Comparison of ENCODE assay signal across 8 mouse cellular contexts in the genomic region with DNA sequence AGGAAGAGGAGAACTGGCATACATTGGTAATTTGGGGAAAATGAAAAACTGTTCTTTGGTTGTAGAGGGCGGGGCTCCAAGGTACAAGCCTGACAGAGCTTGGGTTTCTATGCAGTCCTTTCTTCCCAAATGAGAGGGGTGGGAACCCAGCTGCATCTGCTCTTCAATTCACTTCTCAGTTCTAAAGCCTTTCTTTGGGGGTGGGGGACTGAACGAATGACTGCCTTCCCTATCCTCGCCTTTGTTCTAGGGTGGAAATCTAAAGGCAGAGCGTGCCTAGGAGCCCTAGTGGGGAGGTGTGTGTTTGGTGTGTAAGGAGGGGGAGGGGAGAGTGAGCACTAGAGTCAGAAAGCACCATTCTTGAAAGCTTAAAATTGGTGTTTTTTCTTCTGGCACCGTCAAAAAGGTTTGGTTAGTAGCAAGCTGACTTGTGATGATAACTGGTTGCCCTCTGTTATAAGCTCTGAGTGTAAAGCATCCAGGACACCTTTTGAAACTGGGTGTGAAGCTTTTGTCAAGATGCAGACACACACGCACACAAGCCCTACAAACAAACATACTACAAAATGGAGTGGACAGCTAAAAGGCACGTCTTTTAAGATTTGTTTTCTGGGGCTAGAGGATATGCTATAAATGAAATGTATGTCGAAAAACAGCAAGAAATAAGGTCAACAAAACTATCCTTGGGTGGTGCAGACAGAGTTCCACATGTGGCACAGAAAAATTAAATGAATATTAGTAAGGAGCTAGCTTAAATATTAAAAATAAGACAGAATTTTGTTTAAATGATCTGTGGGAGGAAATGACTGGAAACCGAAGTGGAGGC. TPM values are rescaled to one million over a fixed set of nuclear protein-coding genes. Genes with fewer than 3 reads are reported as not detected.
A peak's percentile ranks its signal among the peaks of the same experiment; 100 is the strongest.
DNase-seq lines count a peak whose midpoint lies in the region; ATAC-seq and TF ChIP-seq lines count a peak whose summit lies in the region.

No protein-coding gene starts in this region.

- ATAC-seq in kidney, postnatal 0 days (replicated peaks; ENCODE audit: low FRiP score, low read depth) = no peak
- 0 out of 2 replicates have a peak, but pooled peaks have one; percentile 42 for ATAC-seq in embryonic facial prominence, embryonic 11.5 days (replicated peaks; ENCODE audit: insufficient number of reproducible peaks, low FRiP score, low TSS enrichment, low read depth)
- no peak for ATAC-seq in intestine, postnatal 0 days
- ATAC-seq in neural tube, embryonic 13.5 days (ENCODE audit: low read depth) = peak; percentile 68

- no peaks in the 10 kb centered on the region for H3K27me3 ChIP-seq in kidney, postnatal 0 days (ENCODE audit: insufficient read depth, low read length)
- no peaks in the 10 kb centered on the region; the same call in 1 of the 2 replicates for H3K27me3 ChIP-seq in embryonic facial prominence, embryonic 11.5 days (ENCODE audit: control insufficient read depth, insufficient read depth, low read length)
- H3K27me3 ChIP-seq in intestine, postnatal 0 days (replicated peaks; ENCODE audit: control insufficient read depth, insufficient read depth, low read length) = no peaks in the 10 kb centered on the region
- H3K27me3 ChIP-seq in neural tube, embryonic 13.5 days = no peaks in the 10 kb centered on the region

- no peak for TF ChIP-seq CTCF in kidney, postnatal 0 days (IDR thresholded peaks at IDR 0.05; ENCODE audit: low read depth)
- TF ChIP-seq CTCF in intestine, postnatal 0 days (IDR thresholded peaks at IDR 0.05; ENCODE audit: low read depth) = no peak

- H3K4me1 ChIP-seq in kidney, postnatal 0 days (replicated peaks; ENCODE audit: insufficient read depth, low read length) = 0 out of 2 replicates have a peak, but pooled peaks cover 7% of the 10 kb centered on the region
- no peaks in the 10 kb centered on the region for H3K4me1 ChIP-seq in embryonic facial prominence, embryonic 11.5 days (ENCODE audit: control insufficient read depth, insufficient read depth, low read length)
- H3K4me1 ChIP-seq in intestine, postnatal 0 days (replicated peaks; ENCODE audit: control insufficient read depth, insufficient read depth, low read length) = no peaks in the 10 kb centered on the region; the same call in 1 of the 2 replicates
- H3K4me1 ChIP-seq in neural tube, embryonic 13.5 days (replicated peaks) = peaks cover 37% of the 10 kb centered on the region

- 29% methylated on average over 9 of the region's 9 CpGs for WGBS in kidney, postnatal 0 days
- 25% methylated on average over 9 of the region's 9 CpGs for WGBS in embryonic facial prominence, embryonic 11.5 days
- 41% methylated on average over 9 of the region's 9 CpGs for WGBS in intestine, postnatal 0 days
- WGBS in neural tube, embryonic 13.5 days = 12% methylated on average over 9 of the region's 9 CpGs

- peak overlapping the region; percentile 62; the same call in 1 of the 2 replicates for H3K4me3 ChIP-seq in kidney, postnatal 0 days (replicated peaks; ENCODE audit: low read depth, low read length)
- peak overlapping the region; percentile 50 for H3K4me3 ChIP-seq in embryonic facial prominence, embryonic 11.5 days (ENCODE audit: low read depth, low read length)
- H3K4me3 ChIP-seq in intestine, postnatal 0 days (ENCODE audit: low read depth, low read length) = peak overlapping the region; percentile 53; the same call in 1 of the 2 replicates
- H3K4me3 ChIP-seq in neural tube, embryonic 13.5 days = peak overlapping the region; percentile 88

- H3K4me2 ChIP-seq in kidney, postnatal 0 days (ENCODE audit: low read length) = peak overlapping the region; percentile 76
- H3K4me2 ChIP-seq in embryonic facial prominence, embryonic 11.5 days (ENCODE audit: low read depth, low read length) = peak overlapping the region; percentile 68
- peak overlapping the region; percentile 82; the same call in 1 of the 2 replicates for H3K4me2 ChIP-seq in intestine, postnatal 0 days (replicated peaks; ENCODE audit: low read depth)
- peak overlapping the region; percentile 66 for H3K4me2 ChIP-seq in neural tube, embryonic 13.5 days

- no peaks in the 10 kb centered on the region for H3K36me3 ChIP-seq in kidney, postnatal 0 days (ENCODE audit: insufficient read depth, low read length)
- no peaks in the 10 kb centered on the region for H3K36me3 ChIP-seq in embryonic facial prominence, embryonic 11.5 days (replicated peaks; ENCODE audit: control insufficient read depth, insufficient read depth, low read depth, low read length)
- H3K36me3 ChIP-seq in intestine, postnatal 0 days (ENCODE audit: control insufficient read depth, insufficient read depth) = no peaks in the 10 kb centered on the region
- peaks cover 8% of the 10 kb centered on the region for H3K36me3 ChIP-seq in neural tube, embryonic 13.5 days

- DNase-seq in kidney, postnatal 0 days (ENCODE audit: low spot score) = no peak
- no peak for DNase-seq in kidney, adult 8-10 months
- DNase-seq in embryonic facial prominence, embryonic 11.5 days (ENCODE audit: low spot score) = peak; percentile 40
- DNase-seq in ovary, postnatal 36 days (ENCODE audit: low spot score) = no peak
- DNase-seq in urinary bladder, adult 2 months (ENCODE audit: low spot score) = no peak
- DNase-seq in layer of hippocampus, adult 11-12 months (ENCODE audit: low spot score) = no peak

- H3K27ac ChIP-seq in kidney, postnatal 0 days = no peak overlapping the region
- H3K27ac ChIP-seq in embryonic facial prominence, embryonic 11.5 days (replicated peaks; ENCODE audit: low read depth, low read length) = no peak overlapping the region
- no peak overlapping the region for H3K27ac ChIP-seq in intestine, postnatal 0 days (ENCODE audit: low read depth, low read length)
- H3K27ac ChIP-seq in neural tube, embryonic 13.5 days (replicated peaks) = peak overlapping the region; percentile 94

- H3K9me3 ChIP-seq in kidney, postnatal 0 days (replicated peaks; ENCODE audit: low read length) = no peaks in the 10 kb centered on the region
- H3K9me3 ChIP-seq in embryonic facial prominence, embryonic 11.5 days (replicated peaks; ENCODE audit: control insufficient read depth, low read length) = no peaks in the 10 kb centered on the region
- no peaks in the 10 kb centered on the region for H3K9me3 ChIP-seq in intestine, postnatal 0 days (ENCODE audit: control insufficient read depth)
- H3K9me3 ChIP-seq in neural tube, embryonic 13.5 days = no peaks in the 10 kb centered on the region

- H3K9ac ChIP-seq in kidney, postnatal 0 days (ENCODE audit: low read depth, low read length) = no peak overlapping the region
- H3K9ac ChIP-seq in embryonic facial prominence, embryonic 11.5 days (replicated peaks; ENCODE audit: low read length) = peak overlapping the region; percentile 11
- no peak overlapping the region for H3K9ac ChIP-seq in intestine, postnatal 0 days (ENCODE audit: low read depth, low read length)
- peak overlapping the region; percentile 96 for H3K9ac ChIP-seq in neural tube, embryonic 13.5 days

RNA-seq across cellular contexts. Expression of gene Map2, which starts 1.2 kb away (rescaled TPM):
- 3.5 and 3.8 TPM in 2 replicates for polyA plus RNA-seq in kidney, postnatal 0 days (2015; fragmentation: Nextera tagmentation; extraction: Ambion mirVana)
- polyA plus RNA-seq in embryonic facial prominence, embryonic 11.5 days (2014; fragmentation: Nextera tagmentation; extraction: Ambion mirVana) = 38.0 and 47.7 TPM in 2 replicates
- 2.2 and 3.1 TPM in 2 replicates for polyA plus RNA-seq in intestine, postnatal 0 days (2015; fragmentation: Nextera tagmentation; extraction: Ambion mirVana)
- 356 and 402 TPM in 2 replicates for polyA plus RNA-seq in neural tube, embryonic 13.5 days (2015; fragmentation: Nextera tagmentation; extraction: Ambion mirVana)
- 2.6 and 3.1 TPM in 2 replicates for polyA plus RNA-seq in urinary bladder, adult 2 months (2012; rRNA removed)

Comparison
In these comparisons a context has a peak if more than half of its experiments do, and no peak if none do; other contexts are left out.
1. ATAC-seq: peak in embryonic facial prominence, embryonic 11.5 days (single experiment) and neural tube, embryonic 13.5 days (single experiment); none in kidney, postnatal 0 days (single experiment) and intestine, postnatal 0 days (single experiment).
2. H3K9ac ChIP-seq: peak in embryonic facial prominence, embryonic 11.5 days (single experiment) and neural tube, embryonic 13.5 days (single experiment); none in kidney, postnatal 0 days (single experiment) and intestine, postnatal 0 days (single experiment).
3. Peak in every context shown above with its lines, with median percentiles within 50 percentile points of each other: H3K4me2 ChIP-seq and H3K4me3 ChIP-seq.